Mouse (Mus musculus): ENCODE measurements around the gene Cdh24. TPM values are rescaled to one million over a fixed set of nuclear protein-coding genes. Genes with fewer than 3 reads are reported as not detected.
"Not testable (repeated sequence)": the region's sequence is repeated elsewhere in the genome, so short reads cannot be mapped to it uniquely, and the experiment has no call there.

The Cdh24 gene
- polyA plus RNA-seq, 2 experiments, result 5.7 to 50.0 TPM

DNA sequence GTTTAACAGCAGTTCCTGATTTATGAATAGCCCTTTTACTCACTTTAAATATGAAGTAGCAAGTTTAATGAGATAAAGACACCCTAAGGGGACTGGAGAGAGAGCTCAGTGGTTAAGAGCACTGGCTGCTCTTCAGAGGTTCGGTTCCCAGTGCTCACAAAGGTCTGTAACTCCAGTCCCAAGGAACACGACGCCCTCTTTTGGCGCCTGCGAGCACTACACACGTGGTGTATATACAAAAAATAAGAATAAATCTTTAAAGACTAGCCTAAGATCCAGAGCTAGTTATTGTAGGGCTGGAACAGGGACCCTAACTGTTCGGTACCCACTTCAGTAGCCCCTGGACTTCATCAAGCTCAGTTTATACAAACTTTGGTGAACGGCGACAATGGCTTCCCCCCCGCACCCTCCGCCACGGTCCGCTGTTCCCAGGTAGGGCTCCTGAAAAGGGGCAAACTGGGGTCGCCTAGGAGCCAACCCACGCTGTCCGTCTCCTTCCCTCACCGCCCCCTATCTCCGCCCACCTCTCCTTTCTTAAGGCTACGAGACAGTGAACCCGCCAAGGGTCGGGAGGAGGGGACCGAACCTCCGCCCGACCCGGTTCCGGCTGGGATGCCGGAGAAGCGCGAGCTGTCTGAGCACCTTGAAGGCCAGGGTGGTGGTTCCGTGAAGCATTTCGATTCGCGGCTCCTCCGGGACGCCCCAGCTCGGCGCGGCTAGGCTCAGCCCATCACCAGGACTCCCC, 23.8 kb downstream of the Cdh24 start:
- Histone ChIP-seq H3K9ac (ENCODE audit: low read depth, low read length, severe bottlenecking) (peak overlapping the region; percentile 87), H3K4me1 (ENCODE audit: control insufficient read depth, insufficient read depth, low read length) (peaks cover 4% of the 10 kb centered on the region), H3K9me3 (ENCODE audit: control insufficient read depth, low read length) (no peaks in the 10 kb centered on the region), H3K27me3 (ENCODE audit: control insufficient read depth, insufficient read depth, low read length) (no peaks in the 10 kb centered on the region), H3K27ac (replicated peaks; ENCODE audit: low read depth, low read length) (peak overlapping the region; percentile 84), H3K36me3 (ENCODE audit: control insufficient read depth, insufficient read depth, low read length) (peaks cover 30% of the 10 kb centered on the region), H3K4me2 (replicated peaks; ENCODE audit: low read depth, low read length, severe bottlenecking) (peak overlapping the region; percentile 69), H3K4me3 (replicated peaks; ENCODE audit: low read length) (peak overlapping the region; percentile 77)
- WGBS, result 2% methylated on average over 38 of the region's 38 CpGs
- ATAC-seq (ENCODE audit: low FRiP score, low read depth) (peak; percentile 25), DNase-seq (ENCODE audit: low spot score) (no peak)
- no peak for TF ChIP-seq POLR2A (IDR thresholded peaks at IDR 0.05; ENCODE audit: borderline replicate concordance, extremely low read depth, insufficient read depth, insufficient read length)

DNA sequence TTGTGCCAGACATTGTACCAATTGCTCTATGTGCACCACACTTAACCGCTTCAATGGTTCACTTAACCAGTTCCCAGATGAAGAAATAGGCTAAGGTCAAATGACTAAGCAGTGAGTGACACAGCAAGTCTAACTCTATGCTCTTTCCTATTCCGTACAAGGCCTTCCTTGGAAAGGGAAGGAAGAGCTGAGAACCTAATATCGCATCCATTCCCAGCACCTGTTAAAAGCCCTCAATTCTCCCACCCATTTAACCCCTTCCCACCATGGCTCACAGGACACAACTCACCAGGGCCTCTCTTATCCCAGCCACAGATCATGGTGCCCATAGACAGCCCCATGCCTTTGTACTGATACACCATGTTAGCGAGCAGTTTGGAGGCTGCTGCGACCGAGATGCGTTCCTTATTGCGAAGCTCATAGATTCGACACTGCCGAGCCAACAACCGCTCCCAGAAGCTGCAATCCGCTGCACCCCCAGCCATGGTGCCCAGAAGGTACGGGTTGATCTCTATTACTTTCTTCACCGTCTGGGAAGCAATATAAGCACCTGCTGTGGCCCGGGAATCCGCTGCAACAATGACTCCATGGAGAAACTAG, 24.8 kb downstream of the Cdh24 start:
- no peak overlapping the region for H3K4me2 ChIP-seq (replicated peaks; ENCODE audit: low read depth, low read length, severe bottlenecking)
- no peak for ATAC-seq (ENCODE audit: low FRiP score, low read depth)

DNA sequence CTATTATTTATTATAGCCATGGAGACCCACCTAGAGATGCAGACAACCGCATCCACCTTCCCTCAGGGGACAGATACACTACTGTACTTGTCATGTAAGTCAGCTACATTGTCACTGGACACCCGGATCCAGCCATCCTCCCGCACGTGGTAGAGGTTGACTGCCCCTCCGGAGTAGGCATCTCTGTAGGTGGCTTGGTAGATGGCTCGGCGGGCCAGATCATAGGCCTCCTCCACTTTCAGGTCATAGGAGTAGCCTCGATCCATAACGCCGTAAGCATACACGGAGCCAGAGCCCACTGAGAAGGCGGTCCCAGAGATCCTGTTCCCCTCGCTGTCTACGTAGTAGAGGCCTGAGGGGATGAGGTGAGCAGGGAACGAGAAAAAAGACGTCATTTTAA, 27.0 kb downstream of the Cdh24 start:
- DNase-seq (ENCODE audit: low spot score); H3K27me3 ChIP-seq (ENCODE audit: control insufficient read depth, insufficient read depth, low read length); H3K4me2 ChIP-seq (replicated peaks; ENCODE audit: low read depth, low read length, severe bottlenecking); H3K9ac ChIP-seq (ENCODE audit: low read depth, low read length, severe bottlenecking); H3K4me1 ChIP-seq (ENCODE audit: control insufficient read depth, insufficient read depth, low read length); H3K9me3 ChIP-seq (ENCODE audit: control insufficient read depth, low read length); H3K4me3 ChIP-seq (replicated peaks; ENCODE audit: low read length); ATAC-seq (ENCODE audit: low FRiP score, low read depth); H3K27ac ChIP-seq (replicated peaks; ENCODE audit: low read depth, low read length): not testable (repeated sequence)
- 95% methylated on average over 15 of the region's 16 CpGs for WGBS
- peaks cover 42% of the 10 kb centered on the region for H3K36me3 ChIP-seq (ENCODE audit: control insufficient read depth, insufficient read depth, low read length)

More for the DNA sequence above, 24.8 kb downstream of the Cdh24 start:
- Histone ChIP-seq H3K27ac (replicated peaks; ENCODE audit: low read depth, low read length) (no peak overlapping the region), H3K9ac (ENCODE audit: low read depth, low read length, severe bottlenecking) (no peak overlapping the region), H3K9me3 (ENCODE audit: control insufficient read depth, low read length) (no peaks in the 10 kb centered on the region), H3K27me3 (ENCODE audit: control insufficient read depth, insufficient read depth, low read length) (no peaks in the 10 kb centered on the region), H3K4me1 (ENCODE audit: control insufficient read depth, insufficient read depth, low read length) (peaks cover 4% of the 10 kb centered on the region), H3K4me3 (replicated peaks; ENCODE audit: low read length) (no peak overlapping the region), H3K36me3 (ENCODE audit: control insufficient read depth, insufficient read depth, low read length) (peaks cover 39% of the 10 kb centered on the region)
- no peak for DNase-seq (ENCODE audit: low spot score)
- TF ChIP-seq POLR2A (IDR thresholded peaks at IDR 0.05; ENCODE audit: borderline replicate concordance, extremely low read depth, insufficient read depth, insufficient read length), result no peak
- WGBS, result 96% methylated on average over 16 of the region's 16 CpGs

DNA sequence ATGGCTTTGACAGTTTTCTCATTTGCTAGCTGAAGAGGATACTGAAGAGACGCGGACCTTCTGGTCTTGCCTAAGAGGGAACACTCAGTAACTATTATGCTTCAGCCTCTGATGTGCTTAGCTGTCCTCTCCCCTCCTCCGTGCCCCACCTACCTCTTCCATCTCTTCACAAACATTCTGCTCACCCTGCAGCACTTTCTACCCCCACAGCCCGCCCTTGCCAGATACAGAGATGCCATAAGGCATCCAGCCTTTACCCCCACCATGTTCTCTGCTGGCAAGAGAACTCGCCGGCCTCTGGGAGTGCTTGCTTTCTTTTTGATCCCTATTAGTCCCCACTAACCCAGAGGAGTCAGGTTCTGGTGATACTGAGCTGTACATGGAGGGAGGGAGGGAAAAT, 30.5 kb downstream of the Cdh24 start:
- Histone ChIP-seq H3K36me3 (ENCODE audit: control insufficient read depth, insufficient read depth, low read length) (peaks cover 34% of the 10 kb centered on the region), H3K4me1 (ENCODE audit: control insufficient read depth, insufficient read depth, low read length) (peaks cover 3% of the 10 kb centered on the region; the same call in 1 of the 2 replicates), H3K27me3 (ENCODE audit: control insufficient read depth, insufficient read depth, low read length) (no peaks in the 10 kb centered on the region), H3K4me3 (replicated peaks; ENCODE audit: low read length) (no peak overlapping the region), H3K4me2 (replicated peaks; ENCODE audit: low read depth, low read length, severe bottlenecking) (no peak overlapping the region), H3K9ac (ENCODE audit: low read depth, low read length, severe bottlenecking) (no peak overlapping the region), H3K27ac (replicated peaks; ENCODE audit: low read depth, low read length) (no peak overlapping the region), H3K9me3 (ENCODE audit: control insufficient read depth, low read length) (no peaks in the 10 kb centered on the region)
- WGBS, result 80% methylated on average over 6 of the region's 6 CpGs
- no peak for ATAC-seq (ENCODE audit: low FRiP score, low read depth)
- DNase-seq (ENCODE audit: low spot score), result no peak
- no peak for TF ChIP-seq POLR2A (IDR thresholded peaks at IDR 0.05; ENCODE audit: borderline replicate concordance, extremely low read depth, insufficient read depth, insufficient read length)

DNA sequence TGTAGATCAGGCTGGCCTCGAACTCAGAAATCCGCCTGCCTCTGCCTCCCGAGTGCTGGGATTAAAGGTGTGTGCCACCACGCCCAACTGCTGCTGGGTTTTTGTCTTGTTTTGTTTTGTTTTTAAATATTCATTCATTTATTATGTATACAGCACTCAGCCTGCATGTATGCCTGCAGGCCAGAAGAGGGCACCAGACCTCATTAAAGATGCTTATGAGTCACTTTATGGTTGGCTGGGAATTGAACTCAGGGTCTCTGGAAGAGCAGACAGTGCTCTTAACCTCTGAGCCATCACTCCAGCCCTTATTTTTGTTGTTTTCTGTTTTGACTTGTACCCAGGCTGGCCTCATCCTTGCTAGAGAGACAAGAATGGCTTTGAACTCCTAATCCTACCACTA, 31.2 kb downstream of the Cdh24 start:
- Histone ChIP-seq H3K9me3 (ENCODE audit: control insufficient read depth, low read length) (no peaks in the 10 kb centered on the region), H3K36me3 (ENCODE audit: control insufficient read depth, insufficient read depth, low read length) (peaks cover 27% of the 10 kb centered on the region), H3K9ac (ENCODE audit: low read depth, low read length, severe bottlenecking) (no peak overlapping the region), H3K27me3 (ENCODE audit: control insufficient read depth, insufficient read depth, low read length) (no peaks in the 10 kb centered on the region), H3K4me3 (replicated peaks; ENCODE audit: low read length) (no peak overlapping the region), H3K4me2 (replicated peaks; ENCODE audit: low read depth, low read length, severe bottlenecking) (no peak overlapping the region), H3K27ac (replicated peaks; ENCODE audit: low read depth, low read length) (no peak overlapping the region), H3K4me1 (ENCODE audit: control insufficient read depth, insufficient read depth, low read length) (peaks cover 6% of the 10 kb centered on the region; the same call in 1 of the 2 replicates)
- WGBS, result 81% methylated on average over 4 of the region's 4 CpGs
- DNase-seq (ENCODE audit: low spot score) (no peak), ATAC-seq (ENCODE audit: low FRiP score, low read depth) (no peak)
- no peak for TF ChIP-seq POLR2A (IDR thresholded peaks at IDR 0.05; ENCODE audit: borderline replicate concordance, extremely low read depth, insufficient read depth, insufficient read length)

All from limb, embryonic 14.5 days (tissue).